Mouse (Mus musculus): ENCODE results near the gene Cyp2c65.
"Not testable (repeated sequence)": the region's sequence is repeated elsewhere in the genome, so short reads cannot be mapped to it uniquely, and the experiment has no call there.

- TF ChIP-seq POLR2A (IDR thresholded peaks at IDR 0.05; ENCODE audit: insufficient read depth, low read length); CTCF (IDR thresholded peaks at IDR 0.05; ENCODE audit: low read depth, low read length); EP300 (IDR thresholded peaks at IDR 0.05; ENCODE audit: insufficient read depth, low read depth, low read length): not testable (repeated sequence)
Observed at GRCm38 (mm10) chr19:39098779-39099178, 38.0 kb downstream of the Cyp2c65 start.

Measured in ES-Bruce4 (cell line).